Mouse (Mus musculus) splenic B cell, adult 2 months (primary cell): ENCODE results near the gene Cracr2b.

Experiments
- DNase-seq: peaks from one replicate; pipeline ENCODE4 v3.0.0-alpha.2; 2011; ENCODE audit warnings: low read depth, low spot score
- H3K27me3 ChIP-seq: 2 replicates; pipeline ENCODE4 v1.6.1; 2012; ENCODE audit warnings: mild to moderate bottlenecking, low read length, moderate library complexity, mixed read lengths; ENCODE audit not compliant: control insufficient read depth, poor library complexity, insufficient read depth, severe bottlenecking
- H3K36me3 ChIP-seq: 2 replicates; pipeline ENCODE4 v1.6.1; 2012; ENCODE audit warnings: mild to moderate bottlenecking, low read length, moderate library complexity, mixed read lengths; ENCODE audit not compliant: control insufficient read depth, poor library complexity, insufficient read depth, severe bottlenecking

The Cracr2b gene

GRCm38 (mm10) chr7:141460391-141461113, at the start of gene Cracr2b:
Cracr2b (plus strand) TSS chr7:141461094.
- Histone ChIP-seq H3K27me3 (no peaks in the 10 kb centered on the region), H3K36me3 (peaks cover 10% of the 10 kb centered on the region)
- no peak for DNase-seq

- DNase-seq: no peak
- H3K36me3 ChIP-seq: no peaks in the 10 kb centered on the region
- no peaks in the 10 kb centered on the region for H3K27me3 ChIP-seq
Measured at GRCm38 (mm10) chr7:141411667-141412066, 49.2 kb upstream of the Cracr2b start.

- DNase-seq: no peak
- Histone ChIP-seq H3K27me3 (no peaks in the 10 kb centered on the region), H3K36me3 (no peaks in the 10 kb centered on the region)
Measured at GRCm38 (mm10) chr7:141413331-141413730, 47.6 kb upstream of the Cracr2b start.

- Histone ChIP-seq H3K27me3 (no peaks in the 10 kb centered on the region), H3K36me3 (no peaks in the 10 kb centered on the region)
- peak; percentile 100 for DNase-seq
Measured at GRCm38 (mm10) chr7:141413809-141414584, 46.9 kb upstream of the Cracr2b start, which contains the start of gene Gatd1. Gatd1 (minus strand) TSS chr7:141414136.

- no peaks in the 10 kb centered on the region for H3K27me3 ChIP-seq
- DNase-seq: no peak
- H3K36me3 ChIP-seq: no peaks in the 10 kb centered on the region
Measured at GRCm38 (mm10) chr7:141416144-141416841, 44.6 kb upstream of the Cracr2b start.

GRCm38 (mm10) chr7:141417731-141418681, 42.9 kb upstream of the Cracr2b start:
- peak; percentile 51 for DNase-seq
- no peaks in the 10 kb centered on the region for H3K36me3 ChIP-seq
- no peaks in the 10 kb centered on the region for H3K27me3 ChIP-seq

GRCm38 (mm10) chr7:141418970-141419369, 41.9 kb upstream of the Cracr2b start:
- H3K27me3 ChIP-seq: no peaks in the 10 kb centered on the region
- no peaks in the 10 kb centered on the region for H3K36me3 ChIP-seq
- DNase-seq: no peak

GRCm38 (mm10) chr7:141420030-141420702, 40.7 kb upstream of the Cracr2b start:
- no peak for DNase-seq
- Histone ChIP-seq H3K27me3 (no peaks in the 10 kb centered on the region), H3K36me3 (no peaks in the 10 kb centered on the region)

GRCm38 (mm10) chr7:141423811-141424210, 37.1 kb upstream of the Cracr2b start:
- no peak for DNase-seq
- Histone ChIP-seq H3K36me3 (no peaks in the 10 kb centered on the region), H3K27me3 (no peaks in the 10 kb centered on the region)

GRCm38 (mm10) chr7:141426948-141427730, 33.8 kb upstream of the Cracr2b start:
- no peak for DNase-seq
- H3K27me3 ChIP-seq: no peaks in the 10 kb centered on the region
- H3K36me3 ChIP-seq: peaks cover 2% of the 10 kb centered on the region; the same call in 1 of the 2 replicates

GRCm38 (mm10) chr7:141428701-141429100, 32.2 kb upstream of the Cracr2b start:
- DNase-seq: no peak
- peaks cover 5% of the 10 kb centered on the region; the same call in 1 of the 2 replicates for H3K36me3 ChIP-seq
- no peaks in the 10 kb centered on the region for H3K27me3 ChIP-seq

GRCm38 (mm10) chr7:141429310-141429709, 31.6 kb upstream of the Cracr2b start, which contains the start of gene Cend1:
Cend1 (minus strand) TSS chr7:141429491.
- no peak for DNase-seq
- Histone ChIP-seq H3K36me3 (peaks cover 5% of the 10 kb centered on the region), H3K27me3 (no peaks in the 10 kb centered on the region)
